Mouse (Mus musculus) kidney, postnatal 25 days (tissue): ENCODE measurements at regions not wholly inside any gene's neighbourhood (a gene's known extent, or its start where the extent isn't known, plus 50 kb on each side); places are given as distances from the start of the nearest gene placed in this dataset.

Experiments used
- DNase-seq, 2 experiments: peaks; one replicate each; pipeline ENCODE4 v3.0.0; 2021; ENCODE audit warnings: mixed read lengths in 2 of 2

GRCm38 (mm10) chrX:12888708-12889481 is 127.0 kb upstream of the Med14 start:
- DNase-seq: no peak

- no peak for DNase-seq
Observed at GRCm38 (mm10) chrX:12888010-12888707, 126.3 kb upstream of the Med14 start.

- DNase-seq: no peak
Observed at GRCm38 (mm10) chrX:12887516-12887915, 125.6 kb upstream of the Med14 start.

- no peak for DNase-seq
Observed at GRCm38 (mm10) chrX:12886160-12887048, 124.5 kb upstream of the Med14 start.

GRCm38 (mm10) chrX:12879233-12879632 is 117.4 kb upstream of the Med14 start:
- no peak for DNase-seq

GRCm38 (mm10) chrX:12877506-12877905 is 115.6 kb upstream of the Med14 start:
- DNase-seq: no peak

GRCm38 (mm10) chrX:12873698-12874144 is 111.8 kb upstream of the Med14 start:
- DNase-seq: peak; percentile 73 to 84

GRCm38 (mm10) chrX:12873230-12873629 is 111.4 kb upstream of the Med14 start:
- no peak for DNase-seq

GRCm38 (mm10) chrX:12866885-12867498 is 105.1 kb upstream of the Med14 start:
- DNase-seq: no peak

- no peak for DNase-seq
Observed at GRCm38 (mm10) chrX:12866176-12866575, 104.3 kb upstream of the Med14 start.

GRCm38 (mm10) chrX:12860168-12860567 is 98.3 kb upstream of the Med14 start:
- peak; percentile 17 to 50 for DNase-seq

- no peak for DNase-seq
Observed at GRCm38 (mm10) chrX:12858757-12859156, 96.9 kb upstream of the Med14 start.

- DNase-seq: peak; percentile 38 to 55
Observed at GRCm38 (mm10) chrX:12857881-12858755, 96.2 kb upstream of the Med14 start.

GRCm38 (mm10) chrX:12855425-12855824 is 93.6 kb upstream of the Med14 start:
- no peak for DNase-seq

GRCm38 (mm10) chrX:12851684-12852083 is 89.8 kb upstream of the Med14 start:
- DNase-seq: peak in 1 of 2 experiments; percentile 61

GRCm38 (mm10) chrX:12844431-12844830 is 82.6 kb upstream of the Med14 start:
- no peak for DNase-seq

- DNase-seq: no peak
Observed at GRCm38 (mm10) chrX:12841021-12841325, 79.1 kb upstream of the Med14 start.

- DNase-seq: peak; percentile 89 to 92
Observed at GRCm38 (mm10) chrX:12840160-12841020, 78.5 kb upstream of the Med14 start.

- DNase-seq: peak; percentile 44 to 72
Observed at GRCm38 (mm10) chrX:12839406-12840159, 77.7 kb upstream of the Med14 start.

GRCm38 (mm10) chrX:12837821-12838220 is 75.9 kb upstream of the Med14 start:
- DNase-seq: peak; percentile 18 to 44
